Mouse (Mus musculus) testis, adult 2 months (tissue): ENCODE results near the gene Uncx. TPM values are rescaled to one million over a fixed set of nuclear protein-coding genes. Genes with fewer than 3 reads are reported as not detected.

Source experiments
- H3K27ac ChIP-seq: fragments of 200-500 bp; 2 replicates; pipeline ENCODE4 v1.5.1; 2012; ENCODE audit warnings: low read depth, low read length; ENCODE audit not compliant: control insufficient read depth, insufficient read depth
- H3K27me3 ChIP-seq: fragments of 200-500 bp; 2 replicates; pipeline ENCODE4 v1.6.1; 2012; ENCODE audit warnings: mild to moderate bottlenecking, low read length, moderate library complexity; ENCODE audit not compliant: control insufficient read depth, insufficient read depth
- H3K36me3 ChIP-seq: fragments of 200-500 bp; 2 replicates; pipeline ENCODE4 v1.6.1; 2012; ENCODE audit warnings: mild to moderate bottlenecking, low read length; ENCODE audit not compliant: control insufficient read depth, insufficient read depth
- H3K4me1 ChIP-seq: fragments of 200-500 bp; 2 replicates; pipeline ENCODE4 v1.6.1; 2012; ENCODE audit warnings: low read length; ENCODE audit not compliant: control insufficient read depth, insufficient read depth
- H3K4me3 ChIP-seq: fragments of 200-500 bp; 2 replicates; pipeline ENCODE4 v1.5.1; 2012; ENCODE audit warnings: low read depth, mild to moderate bottlenecking, low read length, moderate library complexity, mixed read lengths; ENCODE audit not compliant: control insufficient read depth
- CTCF ChIP-seq: fragments of 200-500 bp; IDR thresholded peaks from 2 replicates; pipeline ENCODE4 v1.5.1; 2012; ENCODE audit warnings: low read depth, mild to moderate bottlenecking, inconsistent platforms, low read length, moderate library complexity; ENCODE audit not compliant: control insufficient read depth, insufficient read depth, insufficient replicate concordance
- POLR2A ChIP-seq: fragments of 200-500 bp; IDR thresholded peaks from 2 replicates; pipeline ENCODE4 v1.6.1; 2012; ENCODE audit warnings: low read depth, mild to moderate bottlenecking, inconsistent platforms, low read length, moderate library complexity; ENCODE audit not compliant: control insufficient read depth
- polyA plus RNA-seq: library from polyadenylated mRNA; depleted of rRNA; stranded (reverse); fragments of >200 nt; gene quantifications from 2 replicates; pipeline ENCODE4 v1.2.3, GENCODE M21; 2012

The Uncx gene
- polyA plus RNA-seq, 1 experiment = not detected

GRCm38 (mm10) chr5:139554478-139555335 is 11.4 kb downstream of the Uncx start:
- Histone ChIP-seq H3K27me3 (peaks cover 21% of the 10 kb centered on the region), H3K4me1 (peaks cover 12% of the 10 kb centered on the region), H3K27ac (no peak overlapping the region), H3K36me3 (no peaks in the 10 kb centered on the region), H3K4me3 (no peak overlapping the region)
- TF ChIP-seq POLR2A (no peak), CTCF (no peak)

- H3K4me1 ChIP-seq = peaks cover 18% of the 10 kb centered on the region
- no peak overlapping the region for H3K27ac ChIP-seq
- H3K27me3 ChIP-seq = peaks cover 17% of the 10 kb centered on the region
Measured at GRCm38 (mm10) chr5:139555476-139556115, 12.3 kb downstream of the Uncx start.

GRCm38 (mm10) chr5:139556116-139556678 is 12.9 kb downstream of the Uncx start:
- Histone ChIP-seq H3K27me3 (peaks cover 16% of the 10 kb centered on the region), H3K4me3 (no peak overlapping the region), H3K4me1 (peaks cover 18% of the 10 kb centered on the region), H3K27ac (no peak overlapping the region), H3K36me3 (no peaks in the 10 kb centered on the region)
- TF ChIP-seq POLR2A (no peak), CTCF (no peak)

More at GRCm38 (mm10) chr5:139555476-139556115, 12.3 kb downstream of the Uncx start:
- H3K36me3 ChIP-seq = no peaks in the 10 kb centered on the region
- TF ChIP-seq CTCF (no peak), POLR2A (no peak)
- no peak overlapping the region for H3K4me3 ChIP-seq

- Histone ChIP-seq H3K4me3 (no peak overlapping the region), H3K27ac (no peak overlapping the region), H3K36me3 (no peaks in the 10 kb centered on the region), H3K27me3 (peaks cover 16% of the 10 kb centered on the region), H3K4me1 (peaks cover 24% of the 10 kb centered on the region)
- no peak for TF ChIP-seq POLR2A
- TF ChIP-seq CTCF = no peak
Measured at GRCm38 (mm10) chr5:139557079-139557478, 13.8 kb downstream of the Uncx start.

- no peak overlapping the region for H3K27ac ChIP-seq
- no peak for TF ChIP-seq POLR2A
- no peak for TF ChIP-seq CTCF
- H3K36me3 ChIP-seq = no peaks in the 10 kb centered on the region
- peaks cover 10% of the 10 kb centered on the region for H3K27me3 ChIP-seq
- peaks cover 24% of the 10 kb centered on the region for H3K4me1 ChIP-seq
- no peak overlapping the region; the same call in 1 of the 2 replicates for H3K4me3 ChIP-seq
Measured at GRCm38 (mm10) chr5:139557531-139558467, 14.5 kb downstream of the Uncx start.

GRCm38 (mm10) chr5:139558468-139558804 is 15.1 kb downstream of the Uncx start:
- Histone ChIP-seq H3K27ac (no peak overlapping the region), H3K36me3 (no peaks in the 10 kb centered on the region), H3K27me3 (peaks cover 10% of the 10 kb centered on the region), H3K4me1 (peaks cover 29% of the 10 kb centered on the region), H3K4me3 (no peak overlapping the region)
- no peak for TF ChIP-seq POLR2A
